Mouse (Mus musculus): ENCODE measurements around the gene Fads6. TPM values are rescaled to one million over a fixed set of nuclear protein-coding genes. Genes with fewer than 3 reads are reported as not detected.
A peak's percentile ranks its signal among the peaks of the same experiment; 100 is the strongest.

The Fads6 gene
- polyA plus RNA-seq, 1 experiment, result 0.62 TPM

GRCm38 (mm10) chr11:115337826-115338225 lies 40.4 kb upstream of the Fads6 start:
- peaks cover 57% of the 10 kb centered on the region for H3K27me3 ChIP-seq (ENCODE audit: control insufficient read depth, insufficient read depth, insufficient read length)
- H3ac ChIP-seq (ENCODE audit: control insufficient read depth, insufficient read length), result no peak overlapping the region
- TF ChIP-seq REST (IDR thresholded peaks at IDR 0.05; ENCODE audit: insufficient read depth, insufficient read length) (no peak), MYOD1 (IDR thresholded peaks at IDR 0.05; ENCODE audit: control insufficient read depth in 1 of 3, insufficient read length in 2 of 3, low read depth in 2 of 3) (no peak), TCF3 (IDR thresholded peaks at IDR 0.05; ENCODE audit: insufficient read length, low read depth) (no peak), CEBPB (IDR thresholded peaks at IDR 0.05; ENCODE audit: insufficient read depth, poor library complexity, severe bottlenecking) (no peak), SRF (IDR thresholded peaks at IDR 0.05; ENCODE audit: control insufficient read depth, insufficient read length, low read depth) (no peak), E2F4 (IDR thresholded peaks at IDR 0.05; ENCODE audit: insufficient read depth) (no peak), MYOG (IDR thresholded peaks at IDR 0.05; ENCODE audit: control insufficient read depth in 1 of 3, insufficient read depth in 1 of 3, insufficient read length in 2 of 3, low read depth in 2 of 3) (no peak), USF1 (IDR thresholded peaks at IDR 0.05; ENCODE audit: low read depth) (no peak), MAX (IDR thresholded peaks at IDR 0.05; ENCODE audit: low read depth) (no peak), POLR2AphosphoS2 (IDR thresholded peaks at IDR 0.05; ENCODE audit: insufficient read length, low read depth) (no peak), TCF12 (IDR thresholded peaks at IDR 0.05; ENCODE audit: insufficient read depth, poor library complexity, severe bottlenecking) (no peak), POLR2A (IDR thresholded peaks at IDR 0.05; ENCODE audit: insufficient read length, low read depth) (no peak)
- no peak overlapping the region for H3K4me3 ChIP-seq
- no peaks in the 10 kb centered on the region for H3K79me2 ChIP-seq (ENCODE audit: control insufficient read depth, insufficient read depth)
- no peak overlapping the region for H3K4me2 ChIP-seq (ENCODE audit: low read depth)
- H3K36me3 ChIP-seq (ENCODE audit: control insufficient read depth, insufficient read depth), result no peaks in the 10 kb centered on the region

DNA sequence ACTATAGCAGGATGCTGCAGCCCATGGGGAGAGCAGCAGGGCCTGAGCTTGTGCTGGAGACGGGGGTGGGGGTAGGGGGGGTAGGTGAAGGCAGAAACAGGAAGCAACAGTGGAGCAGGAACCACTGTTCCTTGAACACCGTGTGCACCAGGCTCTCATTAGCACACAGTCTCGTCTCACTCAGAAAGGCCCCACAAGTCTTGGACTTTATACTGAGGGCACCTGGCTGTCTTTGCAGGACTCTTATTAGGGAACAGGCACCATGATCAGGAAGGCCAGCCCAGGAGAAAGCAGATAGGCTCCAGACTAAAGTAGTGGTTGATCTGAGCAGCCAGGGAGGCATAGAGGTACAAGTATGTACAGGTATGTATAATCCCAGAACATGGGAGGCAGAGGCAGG lies 39.9 kb upstream of the Fads6 start:
- H3K27me3 ChIP-seq (ENCODE audit: control insufficient read depth, insufficient read depth, insufficient read length), result peaks cover 62% of the 10 kb centered on the region
- TF ChIP-seq E2F4 (IDR thresholded peaks at IDR 0.05; ENCODE audit: insufficient read depth) (no peak), MYOG (IDR thresholded peaks at IDR 0.05; ENCODE audit: control insufficient read depth in 1 of 3, insufficient read depth in 1 of 3, insufficient read length in 2 of 3, low read depth in 2 of 3) (no peak), CEBPB (IDR thresholded peaks at IDR 0.05; ENCODE audit: insufficient read depth, poor library complexity, severe bottlenecking) (no peak), REST (IDR thresholded peaks at IDR 0.05; ENCODE audit: insufficient read depth, insufficient read length) (no peak), TCF3 (IDR thresholded peaks at IDR 0.05; ENCODE audit: insufficient read length, low read depth) (no peak), MYOD1 (IDR thresholded peaks at IDR 0.05; ENCODE audit: control insufficient read depth in 1 of 3, insufficient read length in 2 of 3, low read depth in 2 of 3) (no peak)
- no peaks in the 10 kb centered on the region for H3K36me3 ChIP-seq (ENCODE audit: control insufficient read depth, insufficient read depth)
- H3K79me2 ChIP-seq (ENCODE audit: control insufficient read depth, insufficient read depth), result no peaks in the 10 kb centered on the region
- no peak overlapping the region for H3K4me3 ChIP-seq
- H3K4me2 ChIP-seq (ENCODE audit: low read depth), result no peak overlapping the region
- H3ac ChIP-seq (ENCODE audit: control insufficient read depth, insufficient read length), result no peak overlapping the region

DNA sequence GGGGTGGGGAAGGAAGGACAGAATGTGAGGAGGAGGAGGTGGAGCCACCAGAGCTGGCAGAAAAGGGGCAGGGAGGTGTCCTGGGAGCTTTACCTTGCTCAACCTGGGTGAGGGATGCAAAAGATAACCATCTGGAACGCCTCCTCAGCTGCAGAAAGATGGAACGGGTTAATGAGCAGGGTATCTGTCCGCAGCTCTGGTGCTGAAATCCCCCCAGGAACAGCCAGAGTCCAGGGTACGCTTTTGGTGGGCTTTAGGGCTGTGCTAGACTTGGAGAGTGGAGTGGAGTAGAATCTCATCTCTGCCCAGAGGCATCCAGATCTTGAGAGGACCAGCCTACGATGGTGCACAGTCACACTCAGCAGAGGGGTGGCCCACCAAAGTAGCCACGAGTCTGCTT lies 38.7 kb upstream of the Fads6 start:
- Histone ChIP-seq H3ac (ENCODE audit: control insufficient read depth, insufficient read length) (no peak overlapping the region), H3K79me2 (ENCODE audit: control insufficient read depth, insufficient read depth) (no peaks in the 10 kb centered on the region), H3K4me3 (no peak overlapping the region), H3K4me2 (ENCODE audit: low read depth) (no peak overlapping the region), H3K36me3 (ENCODE audit: control insufficient read depth, insufficient read depth) (no peaks in the 10 kb centered on the region), H3K27me3 (ENCODE audit: control insufficient read depth, insufficient read depth, insufficient read length) (peaks cover 55% of the 10 kb centered on the region)
- TF ChIP-seq CEBPB (IDR thresholded peaks at IDR 0.05; ENCODE audit: insufficient read depth, poor library complexity, severe bottlenecking) (no peak), TCF12 (IDR thresholded peaks at IDR 0.05; ENCODE audit: insufficient read depth, poor library complexity, severe bottlenecking) (no peak), MAX (IDR thresholded peaks at IDR 0.05; ENCODE audit: low read depth) (no peak), REST (IDR thresholded peaks at IDR 0.05; ENCODE audit: insufficient read depth, insufficient read length) (peak; percentile 66), POLR2A (IDR thresholded peaks at IDR 0.05; ENCODE audit: insufficient read length, low read depth) (no peak), MYOG (IDR thresholded peaks at IDR 0.05; ENCODE audit: control insufficient read depth in 1 of 3, insufficient read depth in 1 of 3, insufficient read length in 2 of 3, low read depth in 2 of 3) (no peak)

GRCm38 (mm10) chr11:115335223-115335622 lies 37.8 kb upstream of the Fads6 start:
- Histone ChIP-seq H3K27me3 (ENCODE audit: control insufficient read depth, insufficient read depth, insufficient read length) (peaks cover 47% of the 10 kb centered on the region), H3K4me2 (ENCODE audit: low read depth) (no peak overlapping the region), H3K36me3 (ENCODE audit: control insufficient read depth, insufficient read depth) (no peaks in the 10 kb centered on the region), H3K79me2 (ENCODE audit: control insufficient read depth, insufficient read depth) (no peaks in the 10 kb centered on the region), H3K4me3 (no peak overlapping the region), H3ac (ENCODE audit: control insufficient read depth, insufficient read length) (no peak overlapping the region)
- TF ChIP-seq MYOD1 (IDR thresholded peaks at IDR 0.05; ENCODE audit: control insufficient read depth in 1 of 3, insufficient read length in 2 of 3, low read depth in 2 of 3) (no peak), REST (IDR thresholded peaks at IDR 0.05; ENCODE audit: insufficient read depth, insufficient read length) (no peak), MAX (IDR thresholded peaks at IDR 0.05; ENCODE audit: low read depth) (no peak), SRF (IDR thresholded peaks at IDR 0.05; ENCODE audit: control insufficient read depth, insufficient read length, low read depth) (no peak), POLR2AphosphoS2 (IDR thresholded peaks at IDR 0.05; ENCODE audit: insufficient read length, low read depth) (no peak), TCF12 (IDR thresholded peaks at IDR 0.05; ENCODE audit: insufficient read depth, poor library complexity, severe bottlenecking) (no peak), E2F4 (IDR thresholded peaks at IDR 0.05; ENCODE audit: insufficient read depth) (no peak), TCF3 (IDR thresholded peaks at IDR 0.05; ENCODE audit: insufficient read length, low read depth) (no peak), CEBPB (IDR thresholded peaks at IDR 0.05; ENCODE audit: insufficient read depth, poor library complexity, severe bottlenecking) (no peak), USF1 (IDR thresholded peaks at IDR 0.05; ENCODE audit: low read depth) (no peak), POLR2A (IDR thresholded peaks at IDR 0.05; ENCODE audit: insufficient read length, low read depth) (no peak), MYOG (IDR thresholded peaks at IDR 0.05; ENCODE audit: control insufficient read depth in 1 of 3, insufficient read depth in 1 of 3, insufficient read length in 2 of 3, low read depth in 2 of 3) (no peak)

DNA sequence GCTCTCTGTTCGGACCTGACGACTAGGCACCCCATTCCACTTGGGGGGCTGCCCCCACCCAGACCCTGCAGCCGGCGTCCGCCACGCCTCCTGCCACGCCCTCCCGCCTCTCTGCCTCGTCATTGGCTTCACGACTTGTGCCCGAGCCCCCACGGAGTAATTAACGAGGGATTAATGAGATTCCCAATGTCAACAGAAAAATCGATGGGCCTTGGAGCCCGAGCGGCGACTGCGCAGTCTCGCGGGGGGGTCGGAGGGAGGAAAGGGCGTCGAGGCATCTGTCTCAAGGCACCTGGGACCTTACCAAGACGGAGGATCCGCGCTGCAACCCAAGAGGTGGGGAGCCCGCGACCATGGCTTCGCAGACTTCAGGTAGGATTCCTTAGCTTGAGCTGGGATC lies 37.1 kb upstream of the Fads6 start, which contains the start of gene Otop3:
Gene Otop3, plus strand, starts transcription at position 201 of the 400 bp plus-strand sequence.
- TF ChIP-seq MAX (IDR thresholded peaks at IDR 0.05; ENCODE audit: low read depth), result no peak
- no peak for TF ChIP-seq SRF (IDR thresholded peaks at IDR 0.05; ENCODE audit: control insufficient read depth, insufficient read length, low read depth)
- no peak for TF ChIP-seq MYOD1 (IDR thresholded peaks at IDR 0.05; ENCODE audit: control insufficient read depth in 1 of 3, insufficient read length in 2 of 3, low read depth in 2 of 3)
- TF ChIP-seq POLR2AphosphoS2 (IDR thresholded peaks at IDR 0.05; ENCODE audit: insufficient read length, low read depth), result no peak
- TF ChIP-seq USF1 (IDR thresholded peaks at IDR 0.05; ENCODE audit: low read depth), result no peak
- no peak for TF ChIP-seq MYOG (IDR thresholded peaks at IDR 0.05; ENCODE audit: control insufficient read depth in 1 of 3, insufficient read depth in 1 of 3, insufficient read length in 2 of 3, low read depth in 2 of 3)
- TF ChIP-seq POLR2A (IDR thresholded peaks at IDR 0.05; ENCODE audit: insufficient read length, low read depth), result no peak
- TF ChIP-seq REST (IDR thresholded peaks at IDR 0.05; ENCODE audit: insufficient read depth, insufficient read length), result no peak
- no peak for TF ChIP-seq TCF3 (IDR thresholded peaks at IDR 0.05; ENCODE audit: insufficient read length, low read depth)
- TF ChIP-seq E2F4 (IDR thresholded peaks at IDR 0.05; ENCODE audit: insufficient read depth), result no peak
- no peak for TF ChIP-seq TCF12 (IDR thresholded peaks at IDR 0.05; ENCODE audit: insufficient read depth, poor library complexity, severe bottlenecking)
- no peak for TF ChIP-seq CEBPB (IDR thresholded peaks at IDR 0.05; ENCODE audit: insufficient read depth, poor library complexity, severe bottlenecking)
- H3ac ChIP-seq (ENCODE audit: control insufficient read depth, insufficient read length), result no peak within 1 kb of the TSS
- peaks cover 47% of the 10 kb centered on the region for H3K27me3 ChIP-seq (ENCODE audit: control insufficient read depth, insufficient read depth, insufficient read length)
- H3K4me2 ChIP-seq (ENCODE audit: low read depth), result no peak within 1 kb of the TSS
- no peak within 1 kb of the TSS for H3K4me3 ChIP-seq
- H3K79me2 ChIP-seq (ENCODE audit: control insufficient read depth, insufficient read depth), result no peaks in the 10 kb centered on the region
- H3K36me3 ChIP-seq (ENCODE audit: control insufficient read depth, insufficient read depth), result no peaks in the 10 kb centered on the region

All from myocyte (in vitro differentiated cells).